Mouse (Mus musculus) midbrain, embryonic 14.5 days (tissue): ENCODE measurements around the gene Hoxa4. TPM values are rescaled to one million over a fixed set of nuclear protein-coding genes. Genes with fewer than 3 reads are reported as not detected.

Experiments
- ATAC-seq: fragments of 200-750 bp; cut with Nextera tagmentation; 2 replicates; pipeline ENCODE4 v1.8.0; 2017; ENCODE audit warnings: moderate number of reproducible peaks, moderate library complexity; ENCODE audit not compliant: low FRiP score, low TSS enrichment
- DNase-seq: peaks from one replicate; pipeline ENCODE4 v3.0.0-alpha.2; 2015
- H3K27ac ChIP-seq: fragments of 300-500 bp; sonication (generic); replicated peaks from 2 replicates; pipeline ENCODE4 v1.5.1; 2014; ENCODE audit warnings: mild to moderate bottlenecking, low read depth, low read length, moderate library complexity
- H3K27me3 ChIP-seq: fragments of 300-500 bp; sonication (generic); 2 replicates; pipeline ENCODE4 v1.6.1; 2014; ENCODE audit warnings: low read length, control low read depth, mixed read lengths; ENCODE audit not compliant: control insufficient read depth, insufficient read depth
- H3K36me3 ChIP-seq: fragments of 300-500 bp; sonication (generic); 2 replicates; pipeline ENCODE4 v1.6.1; 2014; ENCODE audit warnings: low read length, control low read depth; ENCODE audit not compliant: control insufficient read depth, insufficient read depth
- H3K4me1 ChIP-seq: fragments of 300-500 bp; sonication (generic); 2 replicates; pipeline ENCODE4 v1.6.1; 2014; ENCODE audit warnings: mild to moderate bottlenecking, antibody characterized with exemption, low read length, control low read depth; ENCODE audit not compliant: control insufficient read depth, insufficient read depth
- H3K4me2 ChIP-seq: fragments of 300-500 bp; sonication (generic); 2 replicates; pipeline ENCODE4 v1.6.1; 2014; ENCODE audit warnings: mild to moderate bottlenecking, low read length, moderate library complexity
- H3K4me3 ChIP-seq: fragments of 300-500 bp; sonication (generic); replicated peaks from 2 replicates; pipeline ENCODE4 v1.5.1; 2014; ENCODE audit warnings: low read depth, low read length
- H3K9ac ChIP-seq: fragments of 300-500 bp; sonication (generic); replicated peaks from 2 replicates; pipeline ENCODE4 v1.6.1; 2014; ENCODE audit warnings: mild to moderate bottlenecking, low read length, moderate library complexity
- H3K9me3 ChIP-seq: fragments of 300-500 bp; sonication (generic); 2 replicates; pipeline ENCODE4 v1.6.1; 2016; ENCODE audit warnings: low read length, control low read depth, mixed read lengths; ENCODE audit not compliant: control insufficient read depth
- WGBS: fragments of 180-500 bp; shearing (Covaris S2); extraction: QIAGEN DNeasy Blood & Tissue Kit; methylation state at CpG from one replicate; pipeline ENCODE4 v1.1.7; 2014; 5-methylcytosine and 5-hydroxymethylcytosine counted together
- polyA plus RNA-seq: library from polyadenylated mRNA; unstranded; fragments of >200 nt; fragmentation: Nextera tagmentation; extraction: Ambion mirVana; gene quantifications from 2 replicates; pipeline ENCODE4 v1.2.1, GENCODE M21; 2014

Hoxa4 gene
- polyA plus RNA-seq, 1 experiment from 2014 or later = not detected

DNA sequence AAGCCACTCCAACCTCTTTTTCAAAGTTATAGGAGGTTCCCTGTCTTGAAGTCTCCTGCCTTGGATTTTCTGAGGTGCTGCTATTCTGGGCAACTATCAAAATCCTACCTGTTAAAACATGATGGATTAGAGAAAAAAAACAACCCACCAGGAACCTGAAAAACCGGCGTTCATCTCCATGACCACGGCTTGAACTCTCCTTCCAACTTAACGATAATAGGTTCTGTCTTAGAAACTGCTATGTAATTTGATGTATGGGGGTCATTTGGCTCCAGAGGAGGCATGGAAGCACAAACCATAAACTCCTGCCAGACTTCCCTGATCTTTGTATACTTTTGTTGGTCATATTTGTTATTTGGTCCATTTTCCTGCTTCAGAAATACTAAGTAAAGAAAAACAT lies 17.9 kb downstream of the Hoxa4 start:
- DNase-seq = no peak
- no peaks in the 10 kb centered on the region for H3K36me3 ChIP-seq
- H3K9ac ChIP-seq = no peak overlapping the region
- no peak overlapping the region for H3K4me3 ChIP-seq
- H3K9me3 ChIP-seq = no peaks in the 10 kb centered on the region
- H3K4me2 ChIP-seq = no peak overlapping the region
- no peak for ATAC-seq
- WGBS = 9% methylated on average over 4 of the region's 4 CpGs
- H3K27me3 ChIP-seq = peaks cover 94% of the 10 kb centered on the region
- no peaks in the 10 kb centered on the region for H3K4me1 ChIP-seq
- H3K27ac ChIP-seq = no peak overlapping the region

DNA sequence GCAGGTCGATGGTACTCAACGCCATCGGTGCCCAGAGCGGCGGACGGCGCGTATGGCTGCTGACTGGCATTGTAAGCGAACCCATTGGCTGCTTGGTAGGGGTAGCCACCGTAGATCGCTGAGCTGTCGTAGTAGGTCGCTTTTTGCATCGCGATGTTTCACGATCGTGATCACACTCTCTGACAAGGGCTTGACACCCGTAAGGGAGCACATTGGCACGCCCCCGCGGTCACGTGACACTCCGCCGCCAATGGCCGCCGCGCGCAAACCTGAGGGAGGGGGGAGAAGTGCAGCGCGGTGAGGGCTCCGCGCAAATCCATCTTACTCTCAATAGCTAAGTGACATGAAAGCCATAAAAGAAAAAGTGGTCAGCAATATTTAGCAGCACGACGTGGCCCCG lies 19.1 kb downstream of the Hoxa4 start:
- DNase-seq (no peak), ATAC-seq (no peak)
- Histone ChIP-seq H3K4me2 (0 out of 2 replicates have a peak overlapping the region, but pooled peaks have one; percentile 6), H3K36me3 (no peaks in the 10 kb centered on the region), H3K4me3 (no peak overlapping the region), H3K9me3 (no peaks in the 10 kb centered on the region), H3K4me1 (no peaks in the 10 kb centered on the region), H3K9ac (no peak overlapping the region), H3K27me3 (peaks cover 91% of the 10 kb centered on the region), H3K27ac (no peak overlapping the region)
- under 1% methylated on average over 35 of the region's 35 CpGs for WGBS

DNA sequence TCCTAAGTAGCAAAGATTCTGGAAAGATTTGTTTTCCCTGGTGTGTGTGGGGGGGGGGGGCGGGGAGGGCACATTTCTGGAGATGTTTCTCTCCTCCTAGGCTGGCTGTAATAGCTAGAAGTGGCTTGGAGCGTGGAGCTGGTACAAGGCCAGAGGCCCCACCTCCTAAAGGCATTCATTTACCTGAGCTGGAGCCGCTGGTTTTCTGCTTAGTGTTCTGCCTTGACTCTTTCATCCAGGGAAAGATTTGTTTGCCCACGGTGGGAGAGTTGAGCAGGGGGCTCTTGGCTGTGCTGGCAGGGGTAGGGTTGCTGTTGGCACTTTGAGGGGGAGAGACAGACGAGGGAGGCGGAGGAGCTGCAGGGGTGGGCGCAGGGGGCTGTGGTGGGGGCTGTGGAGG lies 19.6 kb downstream of the Hoxa4 start:
- Histone ChIP-seq H3K4me1 (no peaks in the 10 kb centered on the region), H3K9me3 (no peaks in the 10 kb centered on the region), H3K27ac (no peak overlapping the region), H3K36me3 (no peaks in the 10 kb centered on the region), H3K4me2 (no peak overlapping the region), H3K9ac (no peak overlapping the region), H3K27me3 (peaks cover 91% of the 10 kb centered on the region), H3K4me3 (no peak overlapping the region)
- ATAC-seq (no peak), DNase-seq (no peak)
- 2% methylated on average over 7 of the region's 7 CpGs for WGBS

DNA sequence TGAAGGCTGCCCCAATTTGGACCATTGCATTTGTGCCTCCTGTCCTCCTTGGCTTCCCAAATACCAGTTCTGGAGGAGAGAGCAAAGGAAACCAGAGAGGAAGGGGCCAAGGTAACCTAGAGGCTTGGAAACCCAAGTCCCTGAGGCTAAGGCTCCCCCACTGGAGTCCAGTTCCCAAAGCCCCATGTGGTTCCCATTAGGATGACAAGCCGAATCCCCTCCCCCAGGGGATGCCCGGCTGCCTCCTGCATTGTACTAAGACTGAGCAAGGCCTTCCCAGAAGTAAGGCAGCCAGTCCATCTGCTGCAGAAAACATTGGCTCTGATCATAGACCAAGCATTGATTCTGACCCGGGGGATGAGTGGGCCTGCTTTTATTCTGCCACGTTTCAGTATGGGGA lies 20.2 kb downstream of the Hoxa4 start:
- Histone ChIP-seq H3K4me1 (no peaks in the 10 kb centered on the region), H3K36me3 (no peaks in the 10 kb centered on the region), H3K4me3 (no peak overlapping the region), H3K27ac (no peak overlapping the region), H3K9me3 (no peaks in the 10 kb centered on the region), H3K4me2 (no peak overlapping the region), H3K9ac (no peak overlapping the region), H3K27me3 (peaks cover 91% of the 10 kb centered on the region)
- DNase-seq (no peak), ATAC-seq (no peak)
- 2% methylated on average over 4 of the region's 4 CpGs for WGBS

DNA sequence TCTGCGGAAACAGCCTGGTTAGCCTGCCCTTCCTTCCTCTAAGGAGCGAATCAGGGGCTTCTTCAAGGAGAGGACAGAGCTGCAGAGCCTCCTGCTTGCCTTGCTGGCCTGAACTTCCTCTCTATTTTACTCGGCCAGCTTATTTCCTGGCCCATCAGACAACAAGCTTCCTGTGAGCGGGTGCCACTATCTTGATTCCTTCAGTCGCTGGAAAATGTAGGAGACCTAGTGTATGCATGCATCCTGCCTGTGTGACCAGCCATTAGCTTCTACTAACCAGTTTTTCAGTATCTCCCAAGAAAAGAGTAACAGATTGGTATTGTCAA lies 20.7 kb downstream of the Hoxa4 start:
- Histone ChIP-seq H3K9ac (no peak overlapping the region), H3K4me1 (no peaks in the 10 kb centered on the region), H3K36me3 (no peaks in the 10 kb centered on the region), H3K4me2 (no peak overlapping the region), H3K27me3 (peaks cover 91% of the 10 kb centered on the region), H3K4me3 (no peak overlapping the region), H3K27ac (no peak overlapping the region), H3K9me3 (no peaks in the 10 kb centered on the region)
- 4% methylated on average over 5 of the region's 5 CpGs for WGBS
- ATAC-seq (no peak), DNase-seq (no peak)

DNA sequence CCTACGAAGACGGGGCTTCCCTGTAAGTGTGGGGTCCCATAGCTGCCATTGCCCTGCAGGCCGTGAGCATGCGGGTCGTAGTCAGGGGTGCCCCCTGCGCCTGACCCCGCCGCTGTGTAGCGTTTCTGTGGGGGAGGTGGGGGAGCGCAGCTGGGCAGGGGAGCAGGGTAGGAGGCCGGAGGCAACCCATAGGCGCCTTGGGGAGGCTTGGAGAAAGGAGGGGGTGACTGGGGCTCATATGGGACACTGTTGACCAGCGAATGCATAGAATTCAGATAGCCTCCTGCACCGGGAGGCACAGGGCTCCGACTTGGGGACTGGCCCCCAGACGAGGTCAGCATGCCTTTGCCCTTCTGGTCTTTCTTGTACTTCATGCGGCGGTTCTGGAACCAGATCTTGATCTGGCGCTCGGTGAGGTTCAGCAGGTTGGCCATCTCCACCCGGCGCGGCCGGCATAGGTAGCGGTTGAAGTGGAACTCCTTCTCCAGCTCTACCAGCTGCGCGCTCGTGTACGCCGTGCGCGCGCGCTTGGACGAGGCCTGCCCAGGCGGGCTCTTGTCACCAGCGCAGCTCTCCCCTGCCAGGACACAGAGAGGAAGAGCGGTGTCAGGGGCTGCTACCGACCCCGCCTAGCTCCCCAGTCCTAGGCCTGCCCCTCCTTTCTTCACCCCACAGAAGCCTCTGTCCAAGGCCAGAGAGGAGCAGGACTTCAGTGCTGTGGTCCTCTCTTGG lies 21.2 kb downstream of the Hoxa4 start:
- H3K27ac ChIP-seq = no peak overlapping the region

DNA sequence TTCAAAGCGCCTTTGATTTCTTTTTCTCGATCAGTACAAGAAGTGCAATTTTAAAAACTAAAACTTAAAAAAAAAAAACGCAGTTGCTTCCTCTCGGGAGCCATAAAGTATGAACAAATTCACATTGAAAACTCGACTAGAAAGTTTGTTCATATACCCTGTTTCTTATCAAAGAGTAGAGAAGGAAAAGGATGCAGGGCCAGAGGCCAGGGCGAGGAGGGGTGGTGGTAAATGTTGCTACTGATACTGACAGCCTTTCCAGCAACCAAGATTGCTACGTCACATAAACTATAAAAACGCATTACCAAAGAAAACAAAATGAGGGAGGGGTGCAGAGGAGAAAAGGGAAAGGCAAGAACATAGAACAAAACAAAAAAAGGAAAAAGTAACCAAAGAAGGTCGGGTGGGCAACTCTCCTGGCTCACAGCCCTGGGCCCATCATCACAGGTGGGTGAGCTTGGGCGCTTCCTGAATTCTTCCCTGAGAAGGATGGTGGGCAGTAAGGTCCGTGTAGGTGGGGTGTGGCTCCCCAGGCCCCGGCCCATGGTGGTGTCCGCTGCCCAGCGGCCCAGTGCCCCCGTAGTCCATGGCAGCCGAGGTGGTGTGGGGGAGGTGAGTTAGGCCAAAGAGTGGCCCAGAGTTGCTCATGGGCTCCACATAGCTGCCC lies 21.9 kb downstream of the Hoxa4 start:
- H3K4me3 ChIP-seq = no peak overlapping the region
- H3K9ac ChIP-seq = no peak overlapping the region
- WGBS = 4% methylated on average over 16 of the region's 16 CpGs
- DNase-seq = no peak
- H3K4me2 ChIP-seq = no peak overlapping the region
- H3K36me3 ChIP-seq = no peaks in the 10 kb centered on the region
- no peak overlapping the region for H3K27ac ChIP-seq
- H3K4me1 ChIP-seq = no peaks in the 10 kb centered on the region
- no peaks in the 10 kb centered on the region for H3K9me3 ChIP-seq
- H3K27me3 ChIP-seq = peaks cover 90% of the 10 kb centered on the region
- ATAC-seq = no peak

More for the DNA sequence above, 21.2 kb downstream of the Hoxa4 start:
- Histone ChIP-seq H3K9ac (no peak overlapping the region), H3K4me2 (no peak overlapping the region), H3K4me3 (no peak overlapping the region), H3K27me3 (peaks cover 90% of the 10 kb centered on the region), H3K9me3 (no peaks in the 10 kb centered on the region), H3K36me3 (no peaks in the 10 kb centered on the region), H3K4me1 (no peaks in the 10 kb centered on the region)
- ATAC-seq (no peak), DNase-seq (no peak)
- under 1% methylated on average over 40 of the region's 40 CpGs for WGBS

DNA sequence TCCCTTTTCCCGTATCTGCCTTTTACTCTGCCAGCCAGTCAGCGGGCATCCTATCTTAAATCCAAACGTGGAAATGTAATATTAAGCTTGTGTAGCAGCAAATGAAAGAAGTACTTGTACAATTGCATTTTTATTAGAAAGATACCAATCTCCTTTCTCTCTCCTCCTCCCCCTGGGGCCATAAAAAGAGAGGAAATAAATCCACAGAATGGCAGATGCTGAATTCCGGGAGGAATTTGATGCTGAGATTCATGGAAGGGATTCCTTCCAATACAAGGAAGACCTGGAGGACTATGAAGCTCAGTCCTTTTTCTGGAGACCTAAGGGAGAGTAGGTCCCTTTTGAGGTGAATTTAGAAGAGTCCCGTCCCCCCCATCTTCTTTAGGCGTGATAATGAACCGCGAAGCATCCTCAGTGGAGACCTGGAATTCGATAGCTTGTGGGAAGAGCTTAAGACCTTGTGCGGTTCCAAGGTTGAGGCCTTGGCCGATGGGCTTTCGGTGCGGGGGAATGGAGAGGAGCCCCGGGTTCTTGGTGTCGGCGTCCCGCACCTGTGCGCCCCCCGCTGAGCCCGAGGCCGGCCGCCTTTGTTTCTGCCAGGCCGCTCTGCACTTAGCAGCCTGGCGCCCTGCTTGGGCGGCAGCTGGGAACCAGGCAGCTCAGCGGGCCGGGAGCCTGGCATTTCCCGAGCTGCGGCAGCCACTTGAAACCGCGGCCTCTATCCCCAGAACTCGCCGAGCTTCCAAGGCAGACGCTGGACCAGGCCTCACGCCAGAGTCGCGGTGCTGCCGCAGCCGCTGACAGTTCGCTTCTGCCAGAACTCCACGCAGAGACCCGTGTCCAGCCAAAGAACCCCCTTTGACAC lies 23.1 kb downstream of the Hoxa4 start:
- WGBS = under 1% methylated on average over 42 of the region's 42 CpGs
- no peak overlapping the region for H3K4me2 ChIP-seq
- peak; percentile 40 for DNase-seq

More for the DNA sequence above, 23.1 kb downstream of the Hoxa4 start:
- no peak overlapping the region for H3K27ac ChIP-seq
- no peaks in the 10 kb centered on the region for H3K9me3 ChIP-seq
- no peak overlapping the region for H3K9ac ChIP-seq
- ATAC-seq = no peak
- H3K27me3 ChIP-seq = peaks cover 91% of the 10 kb centered on the region
- H3K4me3 ChIP-seq = no peak overlapping the region
- no peaks in the 10 kb centered on the region for H3K4me1 ChIP-seq
- H3K36me3 ChIP-seq = no peaks in the 10 kb centered on the region
